Mouse (Mus musculus) Patski (cell line): ENCODE measurements at regions not wholly inside any gene's neighbourhood (a gene's known extent, or its start where the extent isn't known, plus 50 kb on each side); places are given as distances from the start of the nearest gene placed in this dataset.

Experiments used
- ATAC-seq: fragments of 100-300 bp; one replicate; pipeline ENCODE4 v1.8.0; 2021
- CTCF ChIA-PET: fragments of 350-600 bp; sonication (Branson Sonifier 250); formaldehyde crosslinking; loops from one replicate; lab custom pipeline; 2022; ENCODE audit warnings: inconsistent platforms; lab: Charles Lee
- POLR2A ChIA-PET: fragments of 350-600 bp; sonication (Branson Sonifier 250); formaldehyde crosslinking; loops from one replicate; lab custom pipeline; 2022; ENCODE audit warnings: antibody characterized with exemption, inconsistent platforms; lab: Charles Lee
- DNase-seq: peaks from one replicate; pipeline ENCODE4 v3.0.0-alpha.2; 2011; ENCODE audit warnings: low read depth, low spot score
- H3K27me3 ChIP-seq: fragments of 371-371 bp; one replicate; pipeline ENCODE4 v1.5.1; 2021
- CTCF ChIP-seq: fragments of 100-300 bp; IDR thresholded peaks from one replicate; pipeline ENCODE4 v1.5.1; 2021
- in situ Hi-C: fragments of 300-500 bp; cut with MboI; formaldehyde crosslinking; loops from 3 replicates; pipeline ENCODE4 v1.11.1; 2018; ENCODE audit warnings: low pct_unique_long_range_greater_than_20kb, mixed read lengths

DNA sequence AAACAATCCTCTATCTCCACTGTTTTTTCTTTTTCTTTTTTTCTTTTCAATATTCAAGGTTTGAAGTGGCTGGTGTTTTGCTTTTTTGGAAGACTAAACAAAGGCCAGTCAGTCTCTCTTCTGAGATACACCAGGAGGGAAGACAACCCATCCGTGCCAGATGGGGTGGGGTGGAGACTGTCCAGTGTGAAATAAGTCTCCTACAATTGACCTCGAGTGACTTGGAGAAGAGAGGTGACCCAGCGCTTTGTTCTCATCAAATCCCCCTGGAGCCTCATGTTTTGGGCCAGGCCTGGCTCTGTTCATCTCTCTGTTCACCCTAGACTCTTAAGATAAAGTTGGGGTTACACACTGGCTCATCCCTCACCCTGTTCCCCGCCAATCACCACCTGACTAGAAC lies 169.2 kb upstream of the Tbca start:
- POLR2A ChIA-PET: no interaction called here
- CTCF ChIA-PET: interaction anchor here (1.2 kb wide), 1 partner anchor 11 kb away, joined by 5 read pairs; no protein-coding TSS in a partner anchor
- DNase-seq (no peak), ATAC-seq (no peak)
- peaks cover 54% of the 10 kb centered on the region for H3K27me3 ChIP-seq
- no peak for TF ChIP-seq CTCF
- in situ Hi-C loops: no loop called here

- ChIA-PET CTCF (no interaction called here), POLR2A (no interaction called here)
- DNase-seq (no peak), ATAC-seq (no peak)
- H3K27me3 ChIP-seq: peaks cover 32% of the 10 kb centered on the region
- in situ Hi-C loops: no loop called here
- no peak for TF ChIP-seq CTCF
These were observed 158.7 kb upstream of the Tbca start for GRCm38 (mm10) chr13:94630055-94630454.

GRCm38 (mm10) chr13:94630685-94631084 lies 158.0 kb upstream of the Tbca start:
- H3K27me3 ChIP-seq: peaks cover 37% of the 10 kb centered on the region
- ATAC-seq (no peak), DNase-seq (no peak)
- in situ Hi-C loops: no loop called here
- TF ChIP-seq CTCF: no peak
- CTCF ChIA-PET: no interaction called here
- POLR2A ChIA-PET: no interaction called here

DNA sequence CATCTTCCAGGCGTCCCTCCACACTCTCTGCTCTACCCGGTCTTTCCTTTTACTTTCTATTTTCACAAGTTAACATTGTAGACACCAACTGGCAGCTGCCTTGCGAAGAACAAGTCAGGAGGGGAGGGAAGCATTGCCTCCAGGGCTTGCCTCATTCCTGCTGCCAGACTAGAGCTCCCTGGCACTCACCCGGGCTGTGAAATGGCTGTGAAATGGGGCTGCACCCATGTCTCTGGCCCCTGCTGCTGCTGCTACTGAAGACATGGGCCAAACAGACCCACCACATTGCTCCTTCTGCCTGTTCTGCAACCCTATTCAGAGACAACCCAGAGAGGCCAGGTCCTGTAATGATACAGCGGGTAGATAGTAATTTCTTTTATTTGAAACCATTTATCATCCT lies 156.0 kb upstream of the Tbca start:
- no peak for TF ChIP-seq CTCF
- no peak for DNase-seq
- peaks cover 38% of the 10 kb centered on the region for H3K27me3 ChIP-seq
- ATAC-seq: no peak
- CTCF ChIA-PET: no interaction called here
- in situ Hi-C loops: no loop called here
- POLR2A ChIA-PET: no interaction called here

GRCm38 (mm10) chr13:94640336-94640735 lies 148.4 kb upstream of the Tbca start:
- DNase-seq: no peak
- in situ Hi-C loops: no loop called here
- POLR2A ChIA-PET: no interaction called here
- no peak for TF ChIP-seq CTCF
- peaks cover 54% of the 10 kb centered on the region for H3K27me3 ChIP-seq
- ATAC-seq: no peak
- CTCF ChIA-PET: no interaction called here

DNA sequence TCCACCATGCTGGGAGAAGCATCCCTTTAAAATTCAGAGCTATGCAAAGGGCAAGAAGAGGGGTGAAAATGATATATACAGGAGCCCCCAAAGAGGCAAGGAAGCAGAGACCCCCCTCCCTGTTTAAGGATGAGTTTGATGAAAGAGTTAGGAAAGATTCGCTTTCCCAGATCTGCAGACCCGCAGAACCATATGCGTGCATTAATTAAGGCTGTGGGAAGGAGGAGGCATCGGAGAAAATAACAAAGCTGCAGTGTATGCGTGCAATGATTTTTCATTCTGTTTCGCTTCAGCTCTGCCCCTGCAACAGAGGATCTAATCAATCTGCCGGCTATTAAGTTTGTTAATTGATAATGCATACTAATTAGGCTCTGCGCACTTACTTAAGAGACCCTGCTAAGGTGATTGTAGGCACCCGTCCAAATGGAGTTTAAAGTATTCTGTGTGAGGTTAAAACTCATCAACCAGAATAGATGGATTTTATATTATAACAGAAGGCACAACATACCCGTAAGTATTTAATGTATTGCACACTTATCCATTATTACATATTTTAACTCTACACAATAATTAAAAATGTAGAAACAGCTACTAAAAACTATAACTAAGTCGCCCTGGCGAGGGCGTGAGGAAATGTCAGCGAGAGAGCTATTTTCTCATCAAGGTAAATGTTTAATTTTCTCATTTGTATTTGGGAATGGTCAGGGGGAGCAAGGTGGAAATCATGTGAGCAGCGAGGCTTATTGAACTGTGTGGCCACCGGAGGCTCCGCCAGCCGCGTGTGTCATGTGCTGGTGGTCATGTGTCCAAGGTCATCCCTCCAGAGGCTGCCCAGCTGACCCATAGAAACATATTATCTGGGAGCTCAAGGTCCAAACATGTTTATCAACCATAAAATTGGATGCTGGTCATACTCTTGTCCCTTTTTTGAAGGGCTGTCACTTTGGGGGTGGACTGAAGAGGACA lies 143.2 kb upstream of the Tbca start:
- ChIA-PET POLR2A (interaction anchor here (0.6 kb wide), 1 partner anchor 214 kb away, joined by 3 read pairs; no protein-coding TSS in a partner anchor), CTCF (interaction anchor here (1.8 kb wide), 1 partner anchor 25 kb away, joined by 4 read pairs; no protein-coding TSS in a partner anchor)
- ATAC-seq (no peak), DNase-seq (no peak)
- in situ Hi-C loops: no loop called here
- H3K27me3 ChIP-seq: peaks cover 52% of the 10 kb centered on the region
- no peak for TF ChIP-seq CTCF

DNA sequence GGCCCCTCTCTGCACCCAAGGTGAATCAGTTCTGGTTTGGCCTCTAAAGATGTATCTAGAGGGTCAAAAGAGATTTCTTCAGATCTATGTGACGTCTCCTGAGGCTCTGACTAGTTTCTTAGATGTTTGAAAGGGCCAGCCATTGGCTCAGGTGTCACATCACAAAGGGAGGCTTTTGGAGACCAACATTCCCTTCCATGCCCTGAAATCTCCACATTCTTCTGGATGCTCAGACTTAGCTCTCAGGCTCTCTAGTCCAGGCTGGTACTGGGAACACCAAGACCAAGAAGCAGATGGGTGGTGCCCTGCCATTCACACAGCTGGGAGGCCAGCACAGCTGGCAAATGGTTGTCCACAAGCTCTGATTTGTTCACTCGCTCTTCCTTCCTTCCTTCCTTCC lies 142.4 kb upstream of the Tbca start:
- in situ Hi-C loops: no loop called here

DNA sequence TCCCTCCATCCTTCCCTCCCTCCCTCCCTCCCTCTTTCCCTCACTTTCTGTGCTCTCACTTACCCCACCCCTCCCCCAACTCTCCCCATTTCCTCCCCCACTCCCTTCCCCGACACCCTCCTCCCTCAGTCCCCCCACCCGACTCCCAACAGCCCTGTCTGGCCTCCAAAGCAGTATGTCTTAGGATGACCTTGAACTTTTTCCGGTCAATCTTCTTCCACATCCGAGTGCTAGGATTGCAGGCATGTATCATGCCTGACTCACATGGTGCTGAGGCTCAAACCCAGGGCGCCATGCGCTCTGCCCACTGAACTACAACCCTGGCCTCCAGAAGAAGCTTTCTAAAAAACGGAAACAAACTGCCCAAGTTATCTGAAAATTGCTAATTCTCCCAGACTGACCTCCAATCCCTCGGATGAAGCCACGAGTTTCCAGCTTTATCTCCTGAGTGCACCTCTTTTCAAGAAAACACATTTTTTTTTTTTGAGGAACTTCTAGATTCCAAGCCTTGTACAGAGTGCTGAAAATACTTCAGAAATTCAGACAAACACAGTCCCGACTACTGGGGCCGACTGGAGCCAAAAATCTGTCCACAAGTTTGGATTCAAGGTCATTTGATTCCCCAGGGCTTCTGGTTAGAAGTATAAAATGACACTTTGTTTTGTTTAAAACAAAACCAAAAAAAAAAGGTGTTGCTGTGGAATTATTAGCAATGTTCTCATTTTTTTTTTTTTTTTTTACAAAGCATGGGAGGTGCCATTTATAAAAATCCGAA lies 141.7 kb upstream of the Tbca start:
- ATAC-seq (no peak), DNase-seq (no peak)
- ChIA-PET CTCF (interaction anchor here (1.8 kb wide), 1 partner anchor 26 kb away, joined by 4 read pairs; no protein-coding TSS in a partner anchor), POLR2A (no interaction called here)
- in situ Hi-C loops: no loop called here
- H3K27me3 ChIP-seq: peaks cover 49% of the 10 kb centered on the region
- TF ChIP-seq CTCF: no peak

More for the DNA sequence above, 142.4 kb upstream of the Tbca start:
- TF ChIP-seq CTCF: no peak
- peaks cover 52% of the 10 kb centered on the region for H3K27me3 ChIP-seq
- POLR2A ChIA-PET: interaction anchor here (0.6 kb wide), 1 partner anchor 213 kb away, joined by 3 read pairs; no protein-coding TSS in a partner anchor
- DNase-seq (no peak), ATAC-seq (no peak)
- CTCF ChIA-PET: interaction anchor here (1.8 kb wide), 1 partner anchor 26 kb away, joined by 4 read pairs; no protein-coding TSS in a partner anchor

DNA sequence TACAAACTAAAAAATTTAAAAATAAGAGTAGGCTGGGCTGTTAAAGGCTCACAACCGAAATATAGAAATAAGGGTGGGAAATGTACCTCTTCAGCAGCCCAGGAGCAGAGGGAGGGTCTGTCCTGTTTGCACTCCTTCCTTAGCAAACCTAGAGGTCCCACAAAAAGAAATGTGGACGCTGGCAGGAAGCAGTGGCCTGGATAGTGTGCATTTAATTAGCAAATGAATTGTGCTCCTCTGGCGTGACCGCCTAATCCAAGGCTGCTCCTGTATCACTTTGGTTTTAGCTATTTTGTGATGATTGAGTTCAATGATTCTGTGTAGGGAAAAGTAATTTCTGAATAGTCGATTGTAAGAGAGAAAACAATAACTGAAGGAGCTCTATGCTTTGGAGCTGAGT lies 141.1 kb upstream of the Tbca start:
- in situ Hi-C loops: no loop called here
- no peak for TF ChIP-seq CTCF
- POLR2A ChIA-PET: no interaction called here

DNA sequence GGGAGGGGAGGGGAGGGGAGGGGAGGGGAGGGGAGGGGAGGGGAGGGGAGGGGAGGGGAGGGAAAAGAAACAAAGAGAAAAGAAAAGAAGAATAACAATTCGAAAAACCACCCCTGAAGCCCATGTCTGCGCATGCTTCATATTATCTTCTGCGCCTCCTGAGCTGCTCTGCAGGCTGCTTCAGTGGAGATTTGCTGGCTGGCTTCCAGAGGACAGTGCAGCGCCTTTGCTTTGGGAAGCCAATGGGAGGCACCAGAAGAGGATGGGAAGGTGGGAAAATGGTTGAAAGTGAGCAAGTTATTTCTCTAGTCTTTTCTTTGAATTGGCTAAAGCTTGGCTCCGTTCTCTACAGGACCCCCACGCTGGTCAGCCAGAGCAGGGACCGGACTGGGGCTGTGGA lies 137.8 kb upstream of the Tbca start:
- no peak for DNase-seq
- in situ Hi-C loops: no loop called here
- no peak for ATAC-seq
- TF ChIP-seq CTCF: no peak
- POLR2A ChIA-PET: no interaction called here
- CTCF ChIA-PET: no interaction called here
- peaks cover 42% of the 10 kb centered on the region for H3K27me3 ChIP-seq

More for the DNA sequence above, 141.1 kb upstream of the Tbca start:
- CTCF ChIA-PET: no interaction called here
- no peak for ATAC-seq
- H3K27me3 ChIP-seq: peaks cover 44% of the 10 kb centered on the region
- no peak for DNase-seq
